Mouse (Mus musculus) A20 (cell line): Measurements from ENCODE around the gene Cybb.
"Not testable (repeated sequence)": the region's sequence is repeated elsewhere in the genome, so short reads cannot be mapped to it uniquely, and the experiment has no call there.

Experiments used
- DNase-seq: peaks from one replicate; pipeline ENCODE4 v3.0.0-alpha.2; 2011; ENCODE audit warnings: low read depth, low spot score

Gene Cybb

DNA sequence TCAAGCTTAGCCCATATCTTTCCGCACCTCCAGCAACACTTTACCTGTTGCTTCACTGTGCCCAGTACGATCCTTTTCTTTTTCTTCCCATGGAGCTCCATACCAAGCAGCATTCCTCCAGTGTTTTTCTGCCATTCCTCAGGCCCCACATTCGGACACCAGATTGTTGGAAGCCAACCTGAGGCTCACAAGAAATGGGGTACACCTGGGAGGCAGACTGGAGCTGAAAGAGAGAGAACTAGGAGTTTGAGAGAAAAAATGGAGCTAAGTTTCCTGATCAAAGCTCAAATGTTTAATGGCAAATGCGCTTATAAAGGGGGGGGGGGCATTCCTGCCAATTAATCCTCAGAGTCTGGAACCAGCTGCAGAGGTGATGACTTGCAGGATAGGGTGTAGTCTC, at the start of gene Cybb:
Gene Cybb, minus strand, starts transcription at position 101 of the 400 bp plus-strand sequence.
- DNase-seq = no peak

DNA sequence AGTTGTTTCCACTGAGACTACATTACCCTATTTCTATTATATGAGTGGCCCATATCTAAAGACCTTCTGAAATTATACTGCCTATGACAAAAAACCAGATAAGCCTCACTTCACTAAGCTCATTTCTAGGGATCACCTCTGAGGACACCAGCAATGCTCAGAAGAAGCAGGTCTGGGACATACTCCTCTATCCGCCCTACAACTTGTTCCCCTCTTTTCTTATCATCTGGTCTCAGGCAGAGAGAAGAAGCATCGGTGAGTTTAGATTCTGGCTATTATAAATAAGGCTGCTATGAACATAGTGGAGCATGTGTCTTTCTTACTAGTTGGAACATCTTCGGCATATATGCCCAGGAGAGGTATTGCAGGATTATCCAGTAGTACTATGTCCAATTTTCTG, 49.3 kb upstream of the Cybb start:
- no peak for DNase-seq

DNA sequence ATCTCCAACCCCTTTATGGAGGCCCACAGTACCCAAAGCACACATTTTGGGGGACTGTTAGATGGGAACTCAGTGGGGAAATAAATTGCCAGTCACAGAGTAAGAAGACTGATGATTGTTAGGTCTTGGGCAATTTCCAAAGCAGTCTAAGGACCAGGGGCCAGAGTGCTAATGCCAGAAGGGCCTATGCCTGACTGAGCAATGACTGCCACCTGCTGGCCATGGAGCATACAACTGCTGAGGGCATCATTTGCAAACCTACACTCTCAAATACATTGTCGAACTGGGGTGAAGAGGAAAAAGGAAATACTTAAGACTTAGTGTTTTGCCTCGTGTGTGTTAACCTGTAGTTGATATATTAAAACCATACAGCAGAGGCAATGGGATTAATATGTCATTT, 32.4 kb upstream of the Cybb start:
- DNase-seq = peak; percentile 65

DNA sequence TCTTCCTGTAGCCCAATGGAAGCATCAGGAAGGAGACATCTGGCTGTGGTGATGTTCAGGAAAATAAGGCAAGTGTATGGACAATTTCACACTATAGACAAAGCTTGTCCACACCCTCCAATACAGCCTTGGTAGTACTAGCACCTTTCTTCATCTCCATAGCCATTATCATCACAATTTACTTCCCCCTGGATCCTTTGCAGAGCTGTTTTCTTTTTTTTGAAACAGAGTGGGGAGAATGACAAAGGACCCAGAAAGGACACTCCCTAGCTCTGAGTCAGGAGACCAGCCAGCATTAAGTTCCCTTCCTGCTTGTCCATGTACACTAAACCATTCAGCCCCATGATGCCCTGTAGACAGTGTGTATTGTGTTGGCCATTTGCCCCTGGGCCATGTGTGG, 30.0 kb upstream of the Cybb start:
- DNase-seq = not testable (repeated sequence)

DNA sequence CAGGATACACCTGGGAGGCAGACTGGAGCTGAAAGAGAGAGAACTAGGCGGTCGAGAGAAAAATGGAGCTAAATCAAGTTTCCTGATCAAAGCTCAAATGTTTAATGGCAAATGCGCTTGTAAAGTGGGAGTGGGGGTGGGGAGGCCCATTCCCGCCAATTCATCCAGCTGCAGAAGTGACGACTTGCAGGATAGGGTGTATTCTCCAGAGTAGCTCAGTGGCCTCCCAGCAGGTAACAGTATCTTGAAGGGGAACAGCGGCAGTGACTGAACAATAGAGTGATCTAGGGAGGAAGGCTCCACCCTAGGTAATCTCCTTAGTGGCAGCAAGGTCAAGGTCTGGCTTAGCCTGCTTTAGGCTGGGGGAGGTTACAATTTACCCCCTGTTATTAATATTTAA, 12.5 kb downstream of the Cybb start:
- DNase-seq = not testable (repeated sequence)

DNA sequence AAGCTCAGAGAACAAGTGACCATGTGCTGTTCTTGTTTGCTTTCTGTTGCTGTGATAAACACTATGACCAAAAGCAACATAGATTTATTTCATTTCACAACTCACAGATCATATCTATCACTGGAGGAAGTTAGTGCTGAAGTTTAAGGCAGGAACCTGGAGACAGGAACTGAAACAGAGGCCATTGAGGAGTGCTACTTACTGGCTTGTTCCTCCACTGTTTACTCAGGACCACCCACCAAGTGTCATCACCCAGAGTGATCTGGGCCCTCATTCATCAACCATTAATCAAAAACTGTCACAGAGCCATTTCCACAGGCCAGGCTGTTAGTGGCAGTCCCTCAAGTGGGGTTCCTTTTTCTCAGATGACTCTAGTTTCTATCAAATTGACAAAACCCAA, 13.1 kb downstream of the Cybb start:
- DNase-seq = peak; percentile 33

DNA sequence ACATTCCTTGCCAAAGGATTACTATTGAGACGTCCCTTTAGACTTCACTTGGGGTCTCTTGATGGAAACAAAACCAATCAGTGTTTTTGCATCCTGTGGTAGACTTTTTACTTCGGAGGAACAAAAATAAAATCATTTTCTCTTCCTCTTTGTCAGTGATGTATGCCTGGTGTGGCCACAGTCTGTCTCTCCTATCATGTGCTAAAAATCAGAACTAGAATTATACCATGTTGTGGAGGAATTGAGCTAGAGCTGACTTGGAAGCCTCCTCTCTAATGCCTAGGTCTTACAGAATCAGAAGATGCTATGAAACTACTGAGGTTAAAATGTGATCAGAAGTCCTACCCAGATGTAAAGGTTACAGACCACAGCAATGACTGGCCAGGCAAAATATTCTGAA, 13.8 kb downstream of the Cybb start:
- DNase-seq = peak; percentile 48

DNA sequence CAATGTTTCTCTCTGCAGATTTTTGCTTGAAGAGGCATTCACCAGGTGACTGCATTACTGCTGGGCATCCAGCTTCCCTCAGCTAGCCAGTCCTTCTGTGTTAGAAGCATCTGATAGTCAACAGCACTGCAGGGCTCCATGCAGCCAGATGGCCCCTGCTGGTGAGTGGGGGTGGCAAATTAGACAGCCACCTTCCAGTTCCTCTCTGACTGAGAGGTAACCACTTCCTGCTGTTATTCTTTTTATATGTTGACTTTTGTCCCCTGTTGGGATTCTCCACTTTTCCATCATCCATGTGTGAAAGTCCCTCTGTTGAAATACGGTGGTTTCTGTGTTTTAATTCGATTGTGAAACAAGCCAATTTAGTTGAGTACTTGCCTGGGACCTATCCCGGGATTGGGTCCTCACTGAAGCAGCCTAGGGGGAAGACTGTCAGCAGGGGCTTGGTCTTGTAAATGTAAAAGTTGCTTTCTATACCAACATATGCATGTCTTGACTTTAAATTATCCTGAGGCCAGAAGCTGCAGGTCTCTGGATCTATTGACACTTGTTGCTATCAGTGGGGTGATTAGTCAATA, 16.7 kb downstream of the Cybb start:
- peak; percentile 78 for DNase-seq

DNA sequence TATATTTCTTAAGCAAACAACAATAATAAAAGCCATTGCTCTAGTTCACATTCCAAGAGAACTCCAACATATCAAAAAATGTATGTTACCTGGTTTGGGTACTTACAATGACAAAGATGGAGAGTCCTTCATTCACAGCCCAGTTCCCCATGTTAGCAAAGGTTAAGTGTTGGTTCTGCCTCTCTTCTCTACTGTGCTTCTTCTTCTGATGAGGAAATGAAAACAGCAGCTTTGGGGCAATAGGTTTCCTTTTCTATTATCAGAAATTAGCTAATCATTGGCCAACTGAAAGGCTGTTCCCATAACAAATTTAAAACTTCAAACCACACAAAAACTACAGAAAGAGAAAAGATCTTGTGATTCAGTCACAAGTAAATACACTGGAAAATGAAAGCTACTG, 18.5 kb downstream of the Cybb start:
- peak; percentile 69 for DNase-seq

DNA sequence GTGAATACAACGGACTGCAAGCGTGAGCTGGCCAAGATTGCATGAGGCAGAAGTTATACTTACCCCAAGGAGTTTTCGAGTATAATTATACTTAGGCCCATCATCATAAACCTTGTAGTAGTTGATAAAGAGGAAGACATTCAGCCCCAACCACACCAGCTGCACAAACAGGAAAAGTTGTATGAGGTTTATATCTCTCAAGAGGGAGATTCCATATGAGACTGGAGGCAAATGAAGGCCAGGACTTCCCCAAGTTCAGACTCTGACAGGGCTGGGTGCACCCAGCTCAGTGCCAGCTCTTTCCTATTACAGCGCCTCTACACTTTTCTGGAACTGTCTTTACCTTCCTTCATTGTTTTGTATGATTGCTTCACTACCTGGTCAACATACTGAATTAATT, 20.6 kb downstream of the Cybb start:
- peak; percentile 54 for DNase-seq

DNA sequence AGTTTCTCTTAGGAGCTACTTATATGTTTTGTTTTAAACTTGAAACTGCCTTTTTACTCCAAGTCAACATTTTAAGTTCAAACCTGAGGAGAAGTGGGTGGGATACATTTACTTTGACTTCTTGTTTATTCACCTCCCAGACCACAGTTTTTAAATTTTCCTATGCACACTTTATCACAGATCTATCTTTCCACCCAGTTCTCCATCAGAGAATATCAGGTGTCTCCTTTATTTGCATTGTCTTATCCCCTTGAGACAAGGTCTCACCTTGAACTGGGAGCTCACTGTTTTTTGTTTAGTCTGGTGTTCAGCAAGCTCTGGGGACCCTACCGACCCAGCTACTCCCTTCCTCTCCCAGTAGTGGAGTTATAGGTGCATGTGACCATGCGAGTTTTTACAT, 21.7 kb downstream of the Cybb start:
- DNase-seq = no peak

DNA sequence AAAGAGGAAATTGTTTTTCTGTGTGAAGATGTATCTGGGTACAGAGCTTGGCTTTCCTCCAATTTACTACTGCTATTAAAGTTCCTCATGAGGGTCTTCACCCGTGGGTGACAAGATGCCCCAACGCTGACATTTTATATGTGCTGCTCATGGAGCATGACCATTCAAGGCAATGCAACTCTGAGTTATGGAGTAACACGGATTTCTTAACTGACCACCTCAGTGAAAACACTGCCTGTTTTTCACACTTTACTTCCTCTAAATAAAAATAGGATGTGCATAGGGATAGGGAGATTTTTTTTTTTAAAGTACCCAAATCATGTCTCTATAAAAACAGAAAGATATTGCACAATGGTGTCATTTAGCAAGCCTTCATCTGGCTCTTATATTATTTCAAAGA, 24.9 kb downstream of the Cybb start:
- DNase-seq = no peak

DNA sequence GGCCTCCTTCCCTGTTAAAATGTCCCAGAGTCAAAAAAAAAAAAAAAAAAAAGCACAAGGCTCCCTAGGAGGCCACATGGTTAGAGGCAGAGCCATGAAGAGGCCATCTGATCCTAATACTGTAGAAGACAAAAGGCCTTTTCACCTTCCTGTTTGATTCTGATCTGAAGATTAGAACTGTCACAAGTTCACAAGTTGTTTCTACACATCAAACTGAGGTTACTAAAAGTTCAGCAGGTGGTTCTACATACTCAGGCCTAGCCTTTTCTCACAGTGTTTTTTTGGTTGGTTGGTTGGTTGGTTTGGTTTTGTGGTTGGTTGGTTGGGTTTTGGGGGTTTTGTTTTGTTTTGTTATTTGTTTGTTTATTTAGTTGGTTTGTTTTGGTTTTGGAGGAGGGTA, 26.2 kb downstream of the Cybb start:
- no peak for DNase-seq

DNA sequence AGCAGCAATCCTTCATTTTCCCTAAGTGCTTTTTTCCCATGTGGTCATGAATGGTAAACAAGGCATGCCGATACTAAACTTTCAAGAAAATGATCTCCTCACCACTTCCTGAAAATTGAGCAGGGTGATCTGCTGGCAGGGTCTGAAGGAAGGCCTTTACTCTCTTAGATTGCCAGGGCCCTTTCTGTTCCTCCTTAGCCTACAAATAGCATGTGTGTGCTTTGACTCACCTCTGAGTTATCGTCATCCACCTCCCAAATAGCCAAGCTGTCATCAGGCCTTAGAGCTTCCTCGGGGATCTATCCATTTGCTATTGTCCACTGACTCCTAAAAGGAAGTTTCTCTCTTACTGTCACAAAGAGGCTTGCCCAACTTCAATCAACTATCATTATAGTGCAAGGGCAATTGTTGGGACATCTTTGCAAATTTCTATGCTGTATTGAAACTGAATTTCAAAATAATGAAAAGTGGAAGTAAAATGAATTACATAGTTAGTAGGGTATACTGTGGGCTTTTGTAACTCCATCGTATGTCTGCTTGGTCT, 27.1 kb downstream of the Cybb start:
- DNase-seq = peak; percentile 52

DNA sequence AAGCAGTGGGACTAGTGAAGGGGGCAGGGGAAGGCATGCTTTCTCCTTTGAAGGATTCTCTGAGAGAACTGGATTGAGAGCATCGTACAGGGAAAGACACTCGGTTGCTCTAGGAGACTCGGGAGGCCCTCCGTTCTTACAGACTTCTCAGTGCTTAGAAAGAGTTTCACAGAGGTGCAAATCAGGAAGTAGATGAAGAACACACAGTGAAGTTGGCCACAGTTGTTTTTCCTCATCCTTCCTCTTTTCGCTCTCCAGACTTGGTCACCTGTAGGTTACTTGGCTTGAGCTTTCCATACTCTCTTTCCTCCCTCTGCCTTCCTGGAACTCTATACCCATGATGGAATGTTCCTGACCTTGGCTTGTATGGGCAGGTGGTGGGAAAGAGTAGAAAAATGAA, 35.2 kb downstream of the Cybb start:
- DNase-seq = no peak

DNA sequence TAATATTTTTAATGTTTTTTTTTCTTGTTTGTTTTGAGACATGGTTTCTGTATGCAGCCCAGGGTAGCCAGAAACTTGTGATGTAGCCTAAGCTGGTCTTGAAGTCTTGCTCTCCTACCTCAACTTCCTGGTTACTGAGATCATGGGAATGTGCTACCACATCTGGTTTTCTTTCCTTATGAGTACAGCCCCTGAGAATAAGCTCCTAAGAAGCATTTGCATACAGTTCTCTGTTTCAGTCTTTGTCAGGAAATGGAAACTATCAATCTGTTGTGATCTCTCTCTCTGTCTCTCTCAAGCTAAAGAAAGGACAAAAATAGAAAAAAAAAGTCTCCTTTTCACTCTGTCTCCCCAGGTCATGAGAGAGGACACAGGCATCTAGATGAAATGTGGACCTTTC, 40.3 kb downstream of the Cybb start:
- peak; percentile 49 for DNase-seq

DNA sequence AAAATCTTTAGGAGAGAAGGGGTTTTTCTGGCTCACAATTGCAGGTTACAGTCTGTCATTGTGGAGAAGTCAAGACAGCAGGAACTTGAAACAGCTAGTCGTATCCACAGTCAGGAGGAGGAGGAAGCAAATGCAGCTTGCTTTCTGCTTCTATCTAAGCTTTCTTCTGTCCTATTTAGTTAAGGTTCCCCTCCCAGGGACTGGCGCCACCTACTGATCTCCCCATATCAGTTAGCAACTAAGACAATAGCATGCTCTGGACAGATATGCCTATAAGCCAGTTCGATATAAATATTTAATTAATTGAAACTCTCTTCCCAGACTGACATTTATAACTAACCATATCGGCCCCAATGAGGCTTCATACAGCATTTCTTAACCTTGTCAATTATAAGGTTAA, 46.5 kb downstream of the Cybb start:
- DNase-seq = no peak

DNA sequence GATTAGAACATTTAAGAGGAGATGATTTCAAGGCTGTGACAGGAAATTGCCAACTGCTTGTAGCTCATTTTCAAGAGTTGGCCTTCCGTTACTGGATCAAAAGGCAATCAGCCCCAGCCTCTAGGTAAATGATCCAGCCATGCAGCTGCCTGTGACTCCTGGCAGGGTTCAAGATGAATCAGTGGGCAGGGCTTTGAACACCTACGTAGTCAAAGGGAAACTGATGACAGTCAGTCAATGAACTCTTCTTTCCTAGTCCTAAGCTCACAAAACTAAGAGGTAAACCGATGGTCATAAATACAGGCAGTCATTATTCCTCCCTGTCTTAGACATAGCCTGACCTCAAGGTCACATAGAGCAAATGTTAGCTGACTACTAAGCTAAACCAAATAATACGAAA, 47.0 kb downstream of the Cybb start:
- no peak for DNase-seq

DNA sequence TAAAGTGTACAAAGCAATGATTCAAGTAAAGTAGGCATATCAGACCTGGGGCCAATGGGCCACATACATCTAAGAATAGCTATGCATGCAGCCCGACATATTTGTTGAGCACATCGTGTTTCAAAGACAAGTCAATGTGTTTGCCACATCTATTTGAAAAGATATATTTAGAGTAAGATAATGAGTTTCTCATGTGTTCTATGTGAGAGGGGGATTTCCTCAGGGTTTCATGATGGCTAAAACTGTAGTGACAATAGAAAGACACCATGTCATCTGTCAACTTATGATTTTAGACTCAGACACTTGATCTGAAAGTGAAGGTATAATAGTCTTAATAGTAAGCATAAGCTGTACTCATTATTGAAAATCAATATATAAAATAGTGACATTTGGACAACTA, 48.3 kb downstream of the Cybb start:
- no peak for DNase-seq

DNA sequence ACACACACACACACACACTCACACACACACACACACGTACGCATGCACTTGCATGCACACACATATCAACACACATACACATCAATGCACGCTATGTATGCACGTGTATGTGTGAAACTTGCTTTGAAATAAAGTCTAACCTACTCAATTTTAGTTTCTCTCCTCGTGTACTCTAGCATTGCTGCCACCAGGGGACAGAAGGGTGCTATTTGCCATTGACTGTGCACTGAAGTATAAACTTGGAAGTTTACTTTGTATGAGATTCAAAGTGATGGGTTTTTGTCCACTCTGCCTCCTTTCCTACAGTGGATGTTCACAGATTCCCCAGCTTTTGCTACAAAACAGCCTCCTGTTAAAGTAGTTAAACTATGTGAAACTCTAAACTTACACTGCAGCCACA, 73.7 kb downstream of the Cybb start:
- peak; percentile 4 for DNase-seq
